Mouse (Mus musculus) regulatory T cell (primary cell): ENCODE results near the gene Lta.

Experiments used
- in situ Hi-C: fragments of 300-600 bp; cut with MboI, MseI; formaldehyde crosslinking; loops from one replicate; pipeline ENCODE4 v1.15.1; 2025; ENCODE audit warnings: high pct_unique_total_duplicates

Lta gene

GRCm38 (mm10) chr17:35218516-35219193 is 13.5 kb upstream of the Lta start:
- in situ Hi-C loops, result no loop called here

- in situ Hi-C loops, result no loop called here
Observed at GRCm38 (mm10) chr17:35213071-35213470, 7.9 kb upstream of the Lta start.

- in situ Hi-C loops, result no loop called here
Observed at GRCm38 (mm10) chr17:35210593-35210992, 5.4 kb upstream of the Lta start.

GRCm38 (mm10) chr17:35209785-35210535 is 4.8 kb upstream of the Lta start:
- in situ Hi-C loops, result no loop called here

- in situ Hi-C loops, result no loop called here
Observed at GRCm38 (mm10) chr17:35205380-35205769, 224 bp upstream of the Lta start.

- in situ Hi-C loops, result no loop called here
Observed at GRCm38 (mm10) chr17:35202442-35202841, 2.7 kb downstream of the Lta start.

- in situ Hi-C loops, result no loop called here
Observed at GRCm38 (mm10) chr17:35201787-35202186, 3.4 kb downstream of the Lta start, which contains the start of gene Tnf. Gene Tnf, minus strand, starts transcription at chr17:35202007.

GRCm38 (mm10) chr17:35201128-35201527 is 4.0 kb downstream of the Lta start:
- in situ Hi-C loops, result no loop called here

- in situ Hi-C loops, result no loop called here
Observed at GRCm38 (mm10) chr17:35200398-35200797, 4.8 kb downstream of the Lta start.

GRCm38 (mm10) chr17:35198946-35199345 is 6.2 kb downstream of the Lta start:
- in situ Hi-C loops, result loop anchor here (10.0 kb wide), 1 partner anchor 1004 kb away; the partner anchor contains the start of gene Psmb8

GRCm38 (mm10) chr17:35198029-35198428 is 7.1 kb downstream of the Lta start:
- in situ Hi-C loops, result loop anchor here (10.0 kb wide), 1 partner anchor 1003 kb away; the partner anchor contains the start of gene Psmb8

- in situ Hi-C loops, result loop anchor here (10.0 kb wide), 1 partner anchor 1002 kb away; the partner anchor contains the start of gene Psmb8
Observed at GRCm38 (mm10) chr17:35197126-35197525, 8.0 kb downstream of the Lta start.

GRCm38 (mm10) chr17:35196321-35196641 is 8.9 kb downstream of the Lta start:
- in situ Hi-C loops, result loop anchor here (10.0 kb wide), 1 partner anchor 1001 kb away; the partner anchor contains the start of gene Psmb8

- in situ Hi-C loops, result loop anchor here (10.0 kb wide), 1 partner anchor 1001 kb away; the partner anchor contains the start of gene Psmb8
Observed at GRCm38 (mm10) chr17:35195631-35196320, 9.4 kb downstream of the Lta start.

- in situ Hi-C loops, result loop anchor here (10.0 kb wide), 1 partner anchor 1000 kb away; the partner anchor contains the start of gene Psmb8
Observed at GRCm38 (mm10) chr17:35194844-35195630, 10.1 kb downstream of the Lta start.

GRCm38 (mm10) chr17:35193881-35194843 is 11.0 kb downstream of the Lta start, which contains the start of gene Ltb:
Gene Ltb, plus strand, starts transcription at chr17:35194439.
- in situ Hi-C loops, result loop anchor here (10.0 kb wide), 1 partner anchor 999 kb away; the partner anchor contains the start of gene Psmb8

GRCm38 (mm10) chr17:35192924-35193323 is 12.2 kb downstream of the Lta start:
- in situ Hi-C loops, result loop anchor here (10.0 kb wide), 1 partner anchor 998 kb away; the partner anchor contains the start of gene Psmb8

GRCm38 (mm10) chr17:35191723-35192122 is 13.4 kb downstream of the Lta start:
- in situ Hi-C loops, result loop anchor here (10.0 kb wide), 1 partner anchor 997 kb away; the partner anchor contains the start of gene Psmb8

GRCm38 (mm10) chr17:35190096-35190495 is 15.1 kb downstream of the Lta start:
- in situ Hi-C loops, result loop anchor here (10.0 kb wide), 1 partner anchor 995 kb away; the partner anchor contains the start of gene Psmb8

GRCm38 (mm10) chr17:35189186-35189585 is 16.0 kb downstream of the Lta start:
- in situ Hi-C loops, result no loop called here
